Mouse (Mus musculus) left cerebral cortex, postnatal 10 days (tissue): Measurements from ENCODE around the gene Gm7075. TPM values are rescaled to one million over a fixed set of nuclear protein-coding genes. Genes with fewer than 3 reads are reported as not detected.

ENCODE experiments used
- DNase-seq, 2 experiments: peaks; one replicate each; pipeline ENCODE4 v3.0.0; 2021 to 2022; ENCODE audit warnings: low spot score in 2 of 2, mixed read lengths in 1 of 2; ENCODE audit errors: extremely low spot score in 1 of 2
- intact Hi-C: fragments of 180-260 bp; cut with DNase I; formaldehyde crosslinking; loops from one replicate; pipeline ENCODE4 v1.15.1; 2025
- total RNA-seq, 2 experiments: library from RNA; stranded (reverse); gene quantifications; 2 replicates each; pipeline ENCODE4 v1.2.3; 2021

Gene Gm7075
- total RNA-seq, 2 experiments from 2014 or later: not detected

DNA sequence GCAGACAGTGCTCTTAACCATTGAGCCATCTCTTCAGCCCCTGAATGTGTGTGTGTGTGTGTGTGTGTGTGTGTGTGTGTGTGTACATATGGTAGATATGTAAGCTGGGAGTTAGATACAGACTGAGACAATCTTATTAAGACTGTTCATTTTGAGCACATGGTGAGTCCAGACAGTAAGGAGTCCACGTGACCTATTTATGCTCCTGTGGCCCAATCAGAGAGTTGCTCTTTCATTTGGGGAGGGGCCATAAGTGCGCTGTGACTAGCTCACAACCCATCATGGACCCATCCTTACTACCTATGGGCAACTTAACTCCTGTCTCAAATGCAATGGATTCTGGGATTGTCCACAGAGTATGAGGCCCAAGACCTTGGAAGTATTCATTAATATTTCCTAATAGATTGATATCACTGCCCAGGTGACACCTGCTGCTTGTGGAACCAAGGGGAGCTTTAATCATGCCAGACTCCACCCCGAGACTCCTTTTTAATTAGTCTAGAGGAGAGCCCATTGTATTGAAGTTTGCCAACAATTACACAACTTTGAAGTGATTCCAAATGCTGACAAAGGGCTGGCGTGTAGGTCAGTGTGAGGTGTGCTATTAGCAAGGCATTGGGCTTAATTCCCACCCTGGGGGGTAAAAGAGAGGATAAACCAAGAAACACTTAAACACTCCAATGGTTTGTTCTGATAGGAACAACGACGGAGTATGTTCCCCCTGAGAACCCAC is 42.5 kb downstream of the Gm7075 start:
- intact Hi-C loops: loop anchor here (5.0 to 10.0 kb wide), 3 partner anchors 42 to 344 kb away; no protein-coding TSS in a partner anchor

DNA sequence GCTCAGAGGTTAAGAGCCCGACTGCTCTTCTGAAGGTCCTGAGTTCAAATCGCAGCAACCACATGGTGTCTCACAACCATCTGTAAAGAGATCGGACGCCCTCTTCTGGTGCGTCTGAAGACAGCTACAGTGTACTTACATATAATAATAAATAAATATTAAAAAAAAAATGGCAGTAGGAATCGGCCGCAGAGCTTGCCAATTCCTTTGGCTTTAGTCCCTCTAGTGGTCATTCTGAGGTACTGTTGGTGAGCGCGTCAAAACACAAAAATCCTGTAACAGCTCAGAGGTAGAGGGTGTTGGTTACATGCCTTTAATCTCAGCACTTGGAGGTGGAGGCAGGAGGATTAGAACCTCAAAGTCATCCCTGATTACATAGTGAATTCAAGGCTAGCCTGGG is 44.1 kb downstream of the Gm7075 start:
- DNase-seq: peak; percentile 48 to 66
- intact Hi-C loops: loop anchor here (5.0 to 10.0 kb wide), 3 partner anchors 40 to 343 kb away; no protein-coding TSS in a partner anchor

More for the DNA sequence above, 42.5 kb downstream of the Gm7075 start:
- no peak for DNase-seq

- DNase-seq: no peak
- intact Hi-C loops: loop anchor here (5.0 to 10.0 kb wide), 3 partner anchors 39 to 342 kb away; no protein-coding TSS in a partner anchor
Measured at GRCm38 (mm10) chr10:63376303-63376702, 45.3 kb downstream of the Gm7075 start.

Other genes starting within 250 kb of the Gm7075 start
- gene Mypn, start 217.8 kb downstream of the Gm7075 start, total RNA-seq: 1 to 10 TPM; 5.6 to 7.5 TPM
- gene Herc4, start 178.0 kb downstream of the Gm7075 start, total RNA-seq: 10 to 100 TPM; 40.6 to 43.6 TPM
- 10 to 100 TPM; 12.8 TPM for gene Sirt1, start 40.1 kb downstream of the Gm7075 start, total RNA-seq
- gene Dnajc12, start 39.3 kb downstream of the Gm7075 start, total RNA-seq: 10 to 100 TPM in 1 of 2 experiments, 1 to 10 TPM in 1; 9.0 to 13.0 TPM
- gene Ctnna3, start 8.3 kb upstream of the Gm7075 start, total RNA-seq: 1 to 10 TPM; 1.4 TPM